Mouse (Mus musculus) adrenal gland, adult 8-10 months (tissue): Measurements from ENCODE around the gene Rapgef2. TPM values are rescaled to one million over a fixed set of nuclear protein-coding genes. Genes with fewer than 3 reads are reported as not detected.

Source experiments
- DNase-seq: peaks from one replicate; pipeline ENCODE4 v3.0.0; 2022
- total RNA-seq, 4 experiments: library from RNA; stranded (reverse); gene quantifications; 2 replicates each; pipeline ENCODE4 v1.2.4; 2022

Rapgef2 gene
- total RNA-seq, 4 experiments from 2014 or later = 21.3 to 32.2 (median 26.2) TPM

DNA sequence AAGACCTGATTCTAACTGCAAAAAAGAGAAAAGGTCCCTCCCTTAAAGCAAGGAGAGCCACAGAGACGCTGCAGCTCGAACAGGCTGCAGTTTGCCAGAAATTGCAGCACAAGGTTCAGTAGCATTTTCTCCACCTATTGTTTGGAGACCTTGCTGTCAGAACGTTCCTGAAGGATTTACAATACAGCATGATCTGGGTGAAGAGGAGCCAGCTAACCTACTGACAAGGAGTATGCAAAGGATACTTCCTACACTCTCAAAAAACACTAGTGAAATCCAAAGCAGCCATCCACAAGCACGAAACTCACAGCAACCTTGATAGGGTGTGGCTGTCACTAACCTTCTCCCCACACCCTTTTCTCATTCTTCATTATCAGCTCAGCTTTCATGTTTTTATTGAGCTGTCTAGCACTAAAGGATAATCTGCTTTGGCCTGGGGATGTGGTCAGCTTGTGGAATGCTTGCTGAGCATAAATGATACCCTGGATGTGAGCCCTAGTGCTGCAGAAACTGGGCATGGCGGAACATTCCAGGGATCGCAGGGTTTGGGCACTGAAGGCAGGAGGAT is 124.4 kb downstream of the Rapgef2 start:
- no peak for DNase-seq

DNA sequence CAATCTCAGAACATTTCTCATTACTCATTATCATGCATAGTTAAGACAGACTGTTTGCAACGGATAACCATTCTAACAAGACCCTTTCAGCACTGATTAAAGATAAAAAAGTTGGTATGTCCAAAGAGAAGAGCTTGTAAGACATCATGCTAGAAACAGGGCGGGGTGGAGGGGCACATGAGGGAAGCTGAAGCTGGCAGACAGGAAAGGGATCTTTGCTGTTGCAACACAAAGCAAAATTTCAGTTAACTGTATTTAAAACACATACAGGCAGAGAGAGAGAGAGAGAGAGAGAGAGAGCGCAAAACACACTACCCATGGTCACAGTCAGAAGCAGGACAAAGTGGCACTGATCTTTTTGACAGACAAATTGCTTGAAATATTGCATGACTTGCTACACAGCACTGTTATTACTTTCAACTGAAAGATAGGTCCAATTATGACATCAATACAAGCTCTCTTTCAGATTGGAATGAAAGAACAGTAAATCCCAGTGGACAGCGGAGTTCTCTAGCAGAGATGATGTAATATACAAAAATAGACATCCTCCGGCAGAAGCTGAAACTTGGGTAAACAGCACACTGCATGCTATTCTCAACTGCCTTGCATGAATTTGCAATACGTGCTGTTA is 125.1 kb downstream of the Rapgef2 start:
- no peak for DNase-seq

DNA sequence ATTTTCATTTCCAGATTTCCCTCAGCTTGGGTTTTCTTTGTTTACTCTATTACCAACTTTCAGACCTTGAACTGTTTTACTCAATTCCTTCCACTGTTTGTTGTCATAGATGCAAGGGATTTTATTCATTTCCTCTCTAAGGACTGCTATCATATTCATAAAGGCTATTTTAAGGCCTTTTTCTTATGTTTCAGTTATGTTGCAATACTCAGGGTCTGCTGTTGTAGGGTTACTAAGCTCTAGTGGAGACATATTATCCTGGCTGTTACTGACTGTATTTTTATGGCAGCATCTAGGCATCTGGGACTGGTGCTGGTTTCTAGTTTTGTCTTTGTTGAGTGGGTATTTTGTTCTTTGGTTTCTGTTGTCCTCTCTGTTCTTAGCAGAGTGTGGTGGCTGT is 128.1 kb downstream of the Rapgef2 start:
- DNase-seq = no peak

DNA sequence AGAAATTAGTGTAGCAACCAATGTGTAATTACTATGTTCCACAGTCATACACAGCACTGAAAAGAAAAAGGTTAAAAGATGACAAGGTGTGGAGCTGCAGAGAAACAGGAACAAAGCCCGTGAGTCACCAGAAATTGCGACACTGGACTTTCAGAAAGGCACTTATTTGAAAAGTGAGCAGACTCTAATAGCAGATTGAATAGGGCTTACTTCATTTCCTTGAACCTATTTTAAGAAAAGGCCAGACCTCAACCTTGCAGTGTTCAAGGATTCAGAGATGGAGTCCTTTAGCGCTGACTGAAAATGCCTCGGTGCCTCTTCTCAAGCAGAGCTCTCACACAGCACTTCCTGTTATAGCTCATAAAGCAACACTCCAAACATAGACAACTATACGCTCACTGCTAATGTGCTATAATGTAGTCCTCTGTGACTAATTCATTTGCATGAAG is 133.3 kb downstream of the Rapgef2 start:
- DNase-seq = peak; percentile 77

DNA sequence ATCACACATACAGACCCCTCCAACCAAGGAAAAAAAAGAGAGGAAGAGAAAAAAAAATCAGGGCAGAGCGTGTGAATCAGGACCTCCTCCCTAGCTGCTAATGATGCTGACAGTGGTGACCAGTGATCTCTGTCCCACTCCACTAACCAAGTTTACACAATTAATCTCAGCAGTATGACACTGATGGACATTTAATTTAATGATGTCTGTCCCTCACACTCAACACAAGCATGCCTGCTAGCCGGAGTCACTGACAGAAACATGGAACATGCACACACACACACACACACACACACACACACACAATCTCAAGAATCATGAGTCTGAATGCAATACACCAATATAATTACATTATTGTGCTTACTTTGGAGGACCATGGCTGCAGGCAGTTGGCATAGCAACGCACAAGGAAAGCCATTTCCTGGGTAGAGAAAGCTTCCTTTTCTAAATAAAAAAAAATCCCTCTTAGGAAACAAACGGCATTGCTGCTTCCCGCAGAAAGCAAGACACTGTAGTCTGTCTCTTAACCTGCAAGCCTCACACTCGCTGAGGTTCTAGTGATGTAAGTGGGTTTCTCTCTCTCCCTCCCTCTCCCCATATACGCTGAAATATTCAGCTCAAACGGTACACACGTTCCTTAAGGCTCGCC is 140.8 kb downstream of the Rapgef2 start:
- DNase-seq = no peak

DNA sequence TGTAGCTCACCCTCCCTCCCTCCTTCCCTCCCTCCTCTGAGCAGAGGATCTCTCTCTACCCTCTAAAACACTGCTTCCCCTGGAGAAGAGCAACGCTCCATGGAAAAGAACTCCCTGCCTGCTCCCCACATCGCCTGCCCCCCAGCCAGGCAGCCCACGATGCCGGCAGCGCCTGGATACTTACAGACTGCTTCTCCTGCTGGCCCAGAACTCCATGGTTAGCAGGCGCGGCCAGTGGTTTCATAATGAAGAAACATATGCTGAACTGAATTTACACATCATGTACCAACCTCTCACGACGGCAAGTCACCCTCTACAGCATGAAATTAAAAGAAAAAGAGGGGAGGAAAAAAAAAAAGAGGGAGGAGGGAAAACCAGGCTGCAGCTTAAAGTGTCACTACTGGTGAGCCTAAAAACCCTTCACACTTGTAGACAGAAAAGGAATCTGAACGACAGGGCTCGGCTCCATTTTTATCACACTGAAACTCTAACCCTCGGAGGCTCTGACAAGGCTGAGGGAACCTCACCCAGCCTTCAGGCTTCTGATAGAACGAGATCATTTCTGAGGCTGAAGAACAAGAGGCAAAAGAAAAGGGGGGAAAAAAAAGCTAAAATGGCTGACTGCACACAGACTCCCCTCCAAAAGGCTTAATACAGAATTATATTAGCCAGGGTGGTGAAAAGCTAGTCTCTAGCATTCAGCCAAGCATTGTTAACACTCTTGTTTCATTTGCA is 141.5 kb downstream of the Rapgef2 start:
- no peak for DNase-seq

DNA sequence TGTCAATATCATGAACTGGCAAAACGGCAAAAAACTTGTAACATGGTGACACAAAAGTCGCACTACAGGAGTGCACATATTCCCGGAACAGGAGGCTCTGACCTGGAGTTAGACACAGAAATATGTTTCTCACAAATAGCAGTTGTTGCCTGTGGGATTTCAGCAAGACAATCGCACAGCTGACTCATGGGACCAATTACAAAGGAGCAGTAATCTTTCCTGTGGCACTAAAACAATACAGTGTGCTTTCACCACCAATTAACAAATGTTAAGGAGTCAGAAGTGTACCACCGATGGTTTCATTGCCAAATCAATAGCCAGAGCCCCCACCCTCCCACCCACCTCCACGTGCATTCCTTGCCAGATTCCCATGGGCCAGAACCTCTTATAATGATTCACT is 142.2 kb downstream of the Rapgef2 start:
- no peak for DNase-seq

DNA sequence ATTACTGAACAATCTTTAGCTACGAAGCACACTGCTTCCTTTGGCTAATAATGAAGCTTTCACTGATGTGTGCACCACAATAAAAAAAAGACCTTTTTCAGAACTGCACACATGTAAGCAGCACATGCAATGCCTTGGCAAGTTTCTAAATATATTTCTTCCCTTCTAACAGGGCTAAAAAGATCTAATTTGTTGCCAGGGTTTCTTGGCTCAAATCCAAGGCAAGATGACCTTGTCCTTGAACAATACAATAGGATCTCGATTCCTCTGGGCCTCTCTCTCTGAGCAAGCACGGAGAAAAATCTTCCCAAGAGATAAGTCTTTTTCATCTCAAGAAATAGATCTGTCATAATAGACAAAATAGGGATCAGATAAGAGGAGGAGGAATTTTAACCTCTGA is 147.1 kb downstream of the Rapgef2 start:
- DNase-seq = peak; percentile 68

DNA sequence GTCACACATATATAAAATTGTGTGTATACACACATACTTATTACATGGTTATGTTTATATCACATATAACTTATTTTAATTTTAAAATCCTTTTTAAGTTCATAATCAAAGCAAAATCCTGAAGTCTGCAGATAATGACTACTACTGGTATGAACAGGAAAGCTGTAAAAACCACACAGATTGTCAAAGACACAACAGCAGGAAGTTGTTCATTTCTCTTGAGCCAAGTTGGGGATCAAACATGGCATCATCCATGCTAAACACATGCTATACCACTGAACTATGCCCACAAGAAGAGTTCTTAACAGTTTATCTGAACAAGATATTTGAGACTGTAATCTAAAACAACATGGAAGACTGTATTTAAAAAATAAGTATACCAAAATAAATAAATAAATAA is 147.7 kb downstream of the Rapgef2 start:
- no peak for DNase-seq

DNA sequence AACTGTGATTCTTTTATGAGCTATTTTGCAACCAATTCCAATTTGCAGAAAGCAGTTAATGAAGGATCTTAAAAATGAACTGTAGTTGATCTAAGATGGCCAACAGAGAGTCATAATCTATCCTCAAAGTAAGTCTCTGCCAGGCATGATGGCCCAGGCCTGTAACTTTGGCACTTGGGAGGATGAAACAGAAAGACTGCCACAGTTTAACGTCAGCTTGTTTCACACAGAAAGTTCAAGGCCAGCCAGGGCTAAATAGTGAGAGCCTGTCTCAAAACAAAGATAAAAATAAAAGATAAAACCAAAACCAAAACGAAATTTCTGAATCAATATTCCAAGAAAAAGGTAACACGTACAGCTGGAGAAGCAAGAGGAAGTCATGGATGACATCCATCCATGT is 155.3 kb downstream of the Rapgef2 start:
- DNase-seq = peak; percentile 44

DNA sequence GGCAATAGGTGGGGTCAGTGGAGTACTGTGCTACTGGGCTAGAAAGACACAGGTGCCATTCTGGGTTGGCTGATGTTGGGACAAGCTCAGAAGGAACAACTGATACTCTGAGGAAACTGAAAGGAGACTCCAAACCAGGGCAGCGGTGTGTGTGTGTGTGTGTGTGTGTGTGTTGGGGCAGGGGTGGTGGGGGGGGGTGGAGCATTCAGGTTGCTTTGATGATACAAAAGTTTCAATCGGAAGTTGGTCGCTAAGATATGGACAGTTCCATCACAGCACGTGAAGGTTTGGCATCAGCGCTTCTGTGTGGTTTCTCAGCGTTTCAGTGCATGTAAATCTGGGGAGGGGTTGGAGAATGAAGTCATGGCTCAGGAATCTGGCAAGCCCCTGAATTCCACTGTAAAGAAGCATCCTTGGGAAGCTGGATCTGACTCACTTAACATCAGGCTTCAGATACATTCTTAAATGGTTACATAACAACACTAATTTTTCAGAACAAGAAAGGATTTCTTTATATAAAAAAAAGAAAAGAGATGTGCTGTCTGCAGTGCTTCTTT is 157.2 kb downstream of the Rapgef2 start:
- no peak for DNase-seq

DNA sequence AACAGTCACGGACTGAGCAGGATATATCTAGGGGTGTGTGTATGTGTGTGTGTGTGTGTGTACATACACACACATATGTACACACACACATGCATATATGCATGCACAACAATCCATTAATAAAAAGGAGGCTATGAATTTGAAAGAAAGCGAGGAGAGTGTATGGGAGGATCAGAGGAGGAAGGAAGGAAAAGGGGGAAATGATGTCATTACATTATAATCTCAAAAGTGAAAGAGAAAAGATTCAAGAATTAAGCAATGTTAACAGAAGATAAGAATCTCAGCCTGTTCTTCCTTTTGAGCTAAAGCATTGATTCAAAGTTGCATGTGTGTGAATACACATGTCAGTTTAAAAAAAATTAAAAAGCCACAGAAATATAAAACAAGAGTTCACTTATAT is 158.5 kb downstream of the Rapgef2 start:
- DNase-seq = no peak

DNA sequence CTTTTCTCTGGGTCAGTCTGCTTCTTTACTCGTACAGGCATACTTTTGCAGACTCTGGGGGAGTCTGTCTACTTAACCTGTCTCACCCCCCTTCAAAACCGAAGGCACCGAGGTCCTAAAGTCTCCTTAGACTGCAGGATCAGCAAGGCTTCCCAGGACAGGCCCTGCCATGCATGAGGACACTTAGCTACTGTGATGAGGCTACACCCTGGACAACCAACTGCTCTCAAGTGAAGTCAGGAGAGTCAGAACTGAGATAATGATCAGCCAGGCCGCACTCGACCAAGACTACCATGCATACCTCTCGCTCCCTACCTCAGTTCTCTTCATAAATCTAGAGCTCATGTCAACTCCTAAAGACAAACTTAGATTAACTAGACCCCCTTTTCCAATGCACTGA is 159.5 kb downstream of the Rapgef2 start:
- DNase-seq = no peak

DNA sequence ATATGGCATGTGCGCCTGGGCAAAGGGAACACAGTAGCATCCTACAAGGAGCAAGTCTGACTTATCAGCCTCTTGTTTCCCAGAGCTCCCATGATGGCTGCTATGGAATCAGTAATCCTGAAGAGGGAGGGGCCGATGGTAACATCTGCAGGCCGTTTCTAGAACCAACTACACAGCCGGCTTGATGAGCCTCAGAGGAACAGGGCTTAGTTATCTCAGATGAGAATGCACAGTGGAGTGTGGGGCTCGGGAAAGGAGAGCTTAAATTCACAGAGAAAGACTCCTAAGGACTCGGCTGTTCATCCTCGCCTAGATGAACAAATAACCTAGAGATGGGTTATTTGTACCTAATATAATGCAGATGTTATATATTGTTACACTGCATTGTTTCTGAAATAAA is 164.9 kb downstream of the Rapgef2 start:
- DNase-seq = no peak

DNA sequence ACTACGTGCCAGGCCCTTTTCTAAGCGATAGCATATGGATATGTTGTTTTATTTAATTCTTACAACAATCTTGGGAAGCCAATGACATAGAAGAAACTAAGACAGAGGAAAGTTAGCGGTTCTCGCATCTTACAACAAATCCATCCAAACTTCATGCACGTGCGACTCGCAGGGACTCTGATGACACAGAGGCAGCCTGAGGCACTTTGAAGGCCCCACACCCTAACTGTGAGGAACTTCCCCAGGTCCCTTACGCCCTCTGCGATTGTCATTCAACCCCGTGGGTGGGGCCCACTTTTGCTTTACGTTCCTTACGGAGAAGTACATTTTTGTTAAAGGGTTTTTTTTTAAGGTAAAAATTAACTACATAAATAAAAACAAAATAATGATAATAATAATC is 166.3 kb downstream of the Rapgef2 start:
- no peak for DNase-seq

DNA sequence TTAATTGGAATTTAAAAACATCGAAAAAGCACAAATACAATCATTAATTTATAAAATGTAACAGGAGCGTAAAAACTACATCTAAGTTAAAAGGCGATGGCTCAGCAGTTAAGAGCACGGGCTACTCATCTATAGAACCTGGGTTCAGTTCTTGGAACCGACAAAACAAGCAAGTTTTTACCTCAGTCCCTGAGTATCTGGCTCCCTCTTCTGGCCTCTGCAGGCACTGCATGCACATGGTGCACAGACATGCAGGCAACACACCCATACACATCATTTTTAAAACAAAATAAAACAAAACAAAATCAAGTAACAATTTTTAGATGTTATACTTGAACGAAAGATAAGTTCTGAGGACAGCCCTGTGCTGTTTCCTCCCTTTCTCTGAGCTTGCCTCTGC is 176.2 kb downstream of the Rapgef2 start:
- no peak for DNase-seq

DNA sequence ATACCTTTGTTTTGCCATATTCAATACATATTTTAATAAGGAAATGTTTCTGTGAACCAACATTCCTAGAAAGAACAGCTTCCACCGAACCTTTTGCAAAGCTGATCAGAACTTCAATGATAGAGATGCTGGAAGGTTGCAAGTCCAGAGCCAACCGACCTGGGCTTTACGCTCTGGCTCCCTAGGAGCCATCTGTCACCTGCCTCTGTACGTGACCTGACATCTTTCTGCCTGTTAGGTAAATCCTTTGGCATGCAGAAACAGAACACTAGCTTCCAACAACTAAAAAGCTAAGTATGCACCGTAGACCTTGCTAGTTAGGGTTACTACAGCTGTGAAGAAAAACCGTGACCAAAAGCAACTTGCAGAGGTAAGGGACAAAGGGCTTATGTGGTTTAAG is 178.1 kb downstream of the Rapgef2 start:
- DNase-seq = no peak

DNA sequence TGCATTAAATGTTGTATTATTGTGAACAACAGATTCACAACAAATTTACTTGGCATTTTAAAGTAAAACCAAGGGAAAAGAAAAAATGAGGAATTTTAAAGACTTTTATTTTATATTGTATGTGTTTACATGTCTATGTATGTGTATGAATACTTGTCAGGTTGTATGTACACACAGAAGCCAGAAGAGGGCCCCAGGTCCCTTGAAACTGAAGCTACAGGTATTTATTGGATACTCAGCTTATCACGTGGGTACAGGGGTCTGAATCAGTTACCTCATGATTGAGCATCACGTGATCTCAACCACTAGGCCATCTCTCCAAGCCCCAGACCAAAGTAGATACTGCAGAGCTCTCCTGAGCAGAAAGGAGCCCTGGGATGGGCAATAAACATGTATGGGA is 180.0 kb downstream of the Rapgef2 start:
- no peak for DNase-seq

DNA sequence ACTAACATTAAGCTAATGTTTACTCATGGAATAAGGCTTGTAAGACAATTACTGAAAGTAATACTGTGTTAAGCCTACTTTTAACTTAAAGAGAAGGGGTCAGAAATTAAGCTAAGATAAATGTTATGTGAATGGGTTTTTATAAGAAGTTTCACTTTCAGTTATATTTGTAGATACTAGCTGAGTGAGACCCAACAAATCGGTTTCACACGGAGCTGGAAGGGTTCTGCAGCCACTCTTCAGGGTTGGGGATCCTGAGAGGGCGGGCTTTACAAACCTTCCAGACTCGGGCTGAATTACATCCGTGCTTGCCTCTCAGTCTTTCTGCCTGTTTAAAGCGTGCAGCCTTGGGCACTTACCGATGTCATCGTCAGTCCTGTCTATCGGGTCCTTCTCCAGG is 182.7 kb downstream of the Rapgef2 start:
- DNase-seq = no peak

DNA sequence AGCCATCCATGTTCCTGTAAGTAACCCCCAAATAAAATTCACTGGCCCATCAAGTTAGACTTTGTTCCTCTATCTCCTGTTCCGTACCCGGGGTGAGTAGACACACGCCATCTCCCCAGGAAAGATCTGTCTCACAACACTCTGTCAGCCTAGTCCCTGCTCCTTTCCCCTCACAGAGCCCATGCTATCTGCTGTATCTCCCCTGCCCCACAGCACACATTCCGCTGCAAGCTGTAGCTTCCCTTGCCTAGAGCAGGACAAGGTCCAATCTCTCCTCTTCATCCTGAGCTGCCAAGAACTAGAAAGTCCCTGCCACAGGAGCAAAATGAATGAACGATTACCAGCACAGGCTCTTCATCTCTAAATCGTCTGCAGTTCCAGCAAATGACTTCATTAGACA is 184.6 kb downstream of the Rapgef2 start:
- DNase-seq = no peak

DNA sequence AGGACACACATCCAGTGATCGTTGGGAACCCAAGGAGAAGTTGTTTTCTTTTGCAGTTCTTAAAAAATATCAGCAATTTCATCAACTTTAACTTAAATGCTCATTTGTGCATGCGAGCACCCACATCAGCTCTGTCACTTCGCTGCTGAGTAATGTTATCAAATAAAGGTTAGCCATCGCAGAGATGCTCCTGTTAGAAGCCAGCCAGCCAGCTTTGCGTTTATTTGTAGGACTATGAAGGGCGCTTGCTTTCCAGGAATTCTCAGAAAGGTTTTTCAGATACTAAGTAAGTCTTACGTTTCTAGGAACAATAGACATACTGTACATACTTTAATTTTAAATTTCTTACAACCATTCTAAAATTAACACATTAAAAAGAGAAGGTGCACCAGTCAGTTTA is 185.5 kb downstream of the Rapgef2 start:
- DNase-seq = no peak

DNA sequence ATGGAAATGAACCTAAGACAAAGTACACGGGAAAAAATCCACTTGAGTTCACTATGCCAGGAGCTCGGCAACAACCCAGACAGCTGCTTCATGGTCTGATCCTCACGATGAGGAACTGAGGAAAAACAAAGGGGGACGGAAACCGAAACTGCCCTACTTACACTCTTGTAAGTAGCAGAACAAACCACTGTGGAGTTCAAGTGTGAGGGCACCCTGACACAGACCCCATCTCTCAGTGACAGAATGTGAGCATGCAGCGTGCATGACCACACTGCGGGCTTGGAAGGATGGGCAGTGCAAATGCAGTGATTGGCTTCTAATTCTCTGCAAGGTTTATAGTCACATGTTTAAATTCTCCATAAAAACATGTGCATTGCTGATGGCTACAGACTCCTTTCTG is 197.2 kb downstream of the Rapgef2 start:
- DNase-seq = no peak

DNA sequence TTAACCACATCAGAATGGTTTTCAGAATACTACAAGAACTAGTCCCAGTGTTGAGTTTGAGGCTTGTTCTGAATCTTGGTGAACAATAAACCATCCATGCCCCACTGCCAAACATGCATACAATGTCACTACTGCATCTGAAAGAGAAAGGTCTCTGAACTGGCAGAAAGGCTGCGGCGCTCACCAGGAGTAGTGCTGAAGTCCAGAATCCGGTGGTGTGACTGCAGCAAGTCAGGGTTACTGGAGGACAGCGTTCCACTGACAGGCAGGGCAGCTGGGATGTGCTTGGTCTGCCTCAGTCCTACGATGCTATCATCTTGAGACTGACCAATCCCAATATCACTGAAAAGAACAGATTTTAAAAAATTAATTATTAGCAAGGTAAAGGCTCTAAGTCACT is 197.9 kb downstream of the Rapgef2 start:
- DNase-seq = no peak
